Mouse (Mus musculus): ENCODE results near the gene Olfr67. TPM values are rescaled to one million over a fixed set of nuclear protein-coding genes. Genes with fewer than 3 reads are reported as not detected.
"Not testable (repeated sequence)": the region's sequence is repeated elsewhere in the genome, so short reads cannot be mapped to it uniquely, and the experiment has no call there.

The Olfr67 gene
- total RNA-seq, 4 experiments from 2014 or later: not detected

- no peak for DNase-seq (ENCODE audit: low spot score in 2 of 2)
These were observed 20.1 kb downstream of the Olfr67 start, which contains the start of gene Olfr69 for GRCm38 (mm10) chr7:103771494-103771893. Olfr69 (minus strand) TSS chr7:103771594.

DNA sequence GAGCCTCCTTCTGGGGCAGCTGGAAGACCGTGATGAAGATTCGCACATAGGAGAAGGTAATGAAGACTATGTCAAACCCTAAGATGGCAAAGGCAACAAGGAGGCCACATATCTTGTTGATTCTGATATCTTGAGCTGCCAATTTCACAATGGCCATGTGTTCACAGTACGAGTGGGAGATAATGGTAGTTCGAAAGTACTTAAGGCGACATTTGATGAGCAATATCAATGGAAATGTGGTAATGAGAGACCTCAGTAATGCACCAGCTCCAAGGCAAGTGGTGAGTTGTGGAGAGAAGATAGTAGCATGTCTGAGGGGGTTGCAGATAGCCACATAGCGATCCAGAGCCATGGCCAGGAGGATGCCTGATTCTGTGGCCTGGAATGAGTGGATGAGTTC lies 23.9 kb downstream of the Olfr67 start:
- not testable (repeated sequence) for DNase-seq (ENCODE audit: low spot score in 2 of 2)

- DNase-seq (ENCODE audit: low spot score in 2 of 2): not testable (repeated sequence)
These were observed 29.4 kb downstream of the Olfr67 start for GRCm38 (mm10) chr7:103762212-103762611.

DNA sequence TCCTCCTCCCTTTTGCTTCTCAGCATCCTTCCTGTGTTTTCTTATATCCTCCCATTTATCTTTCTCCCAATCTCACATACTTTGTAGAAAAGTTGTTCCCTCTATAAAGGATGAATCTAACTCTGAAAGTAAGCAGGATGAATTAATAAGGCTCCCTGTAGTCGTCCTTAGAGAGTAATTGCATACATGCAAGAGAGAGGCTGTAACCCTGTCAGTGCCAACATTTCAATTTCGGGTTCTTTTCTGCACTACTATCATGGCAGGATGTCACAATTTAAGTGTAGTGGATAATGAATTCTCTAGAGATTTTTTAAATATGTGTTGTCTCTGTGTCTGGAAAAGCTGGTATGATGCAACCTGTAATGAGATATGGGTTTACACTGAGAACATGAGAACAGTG lies 34.4 kb downstream of the Olfr67 start, which contains the start of gene Olfr630:
TSS of gene Olfr630 (minus strand) at position 101 of the 400 bp plus-strand sequence.
- DNase-seq (ENCODE audit: low spot score in 2 of 2): no peak

GRCm38 (mm10) chr7:103744843-103745242 lies 46.8 kb downstream of the Olfr67 start, which contains the start of gene Olfr629:
Olfr629 (minus strand) TSS chr7:103744943.
- DNase-seq (ENCODE audit: low spot score in 2 of 2): no peak

Other genes starting within 250 kb of the Olfr67 start
- not detected for gene Olfr612, start 249.1 kb downstream of the Olfr67 start, total RNA-seq (2022)
- not detected for gene Olfr613, start 243.7 kb downstream of the Olfr67 start, total RNA-seq (2022)
- not detected for gene Olfr615, start 235.7 kb downstream of the Olfr67 start, total RNA-seq (2022)
- not detected for gene Olfr616, start 222.7 kb downstream of the Olfr67 start, total RNA-seq (2022)
- gene Olfr617, start 218.8 kb downstream of the Olfr67 start, total RNA-seq (2022): not detected
- not detected for gene Olfr618, start 201.7 kb downstream of the Olfr67 start, total RNA-seq (2022)
- gene Olfr619, start 191.2 kb downstream of the Olfr67 start, total RNA-seq (2022): not detected
- not detected for gene Olfr620, start 179.3 kb downstream of the Olfr67 start, total RNA-seq (2022)
- gene Olfr622, start 149.1 kb downstream of the Olfr67 start, total RNA-seq (2022): not detected
- gene Olfr623, start 128.1 kb downstream of the Olfr67 start, total RNA-seq (2022): not detected
- under 1 TPM in 1 of 4 experiments, not detected in 3; 0.06 TPM for gene Olfr624, start 120.6 kb downstream of the Olfr67 start, total RNA-seq (2022)
- gene Olfr625-ps1, start 109.1 kb downstream of the Olfr67 start, total RNA-seq (2022): not detected
- not detected for gene Olfr243, start 77.2 kb downstream of the Olfr67 start, total RNA-seq (2022)
- gene Olfr628, start 61.4 kb downstream of the Olfr67 start, total RNA-seq (2022): not detected
- not detected for gene Olfr629, start 46.9 kb downstream of the Olfr67 start, total RNA-seq (2022)
- gene Olfr630, start 34.5 kb downstream of the Olfr67 start, total RNA-seq (2022): not detected
- gene Olfr69, start 20.2 kb downstream of the Olfr67 start, total RNA-seq (2022): not detected
- gene Olfr68, start 12.1 kb downstream of the Olfr67 start, total RNA-seq (2022): not detected
- 10 to 100 TPM; 18.7 to 28.1 (median 21.1) TPM for gene Hbb-bt, start 22.2 kb upstream of the Olfr67 start, total RNA-seq (2022)
- gene Hbb-bs, start 36.3 kb upstream of the Olfr67 start, total RNA-seq (2022): 100 to 1,000 TPM; 155 to 350 (median 222) TPM
- not detected for gene Hbb-bh2, start 48.7 kb upstream of the Olfr67 start, total RNA-seq (2022)
- gene Hbb-bh1, start 51.3 kb upstream of the Olfr67 start, total RNA-seq (2022): not detected
- not detected for gene Hbb-y, start 61.4 kb upstream of the Olfr67 start, total RNA-seq (2022)
- not detected for gene Olfr66, start 94.4 kb upstream of the Olfr67 start, total RNA-seq (2022)
- gene Olfr64, start 102.7 kb upstream of the Olfr67 start, total RNA-seq (2022): not detected
- not detected for gene Olfr65, start 111.7 kb upstream of the Olfr67 start, total RNA-seq (2022)
- not detected for gene Olfr631, start 137.0 kb upstream of the Olfr67 start, total RNA-seq (2022)
- gene Olfr632, start 142.5 kb upstream of the Olfr67 start, total RNA-seq (2022): not detected
- not detected for gene Olfr633, start 152.6 kb upstream of the Olfr67 start, total RNA-seq (2022)
- gene Olfr635, start 179.3 kb upstream of the Olfr67 start, total RNA-seq (2022): under 1 TPM in 3 of 4 experiments, not detected in 1; 0.04 to 0.05 (median 0.04) TPM
- not detected for gene Olfr638, start 206.9 kb upstream of the Olfr67 start, total RNA-seq (2022)
- under 1 TPM in 3 of 4 experiments, not detected in 1; 0.06 to 0.31 (median 0.18) TPM for gene Olfr639, start 225.5 kb upstream of the Olfr67 start, total RNA-seq (2022)
- not detected for gene Olfr640, start 233.8 kb upstream of the Olfr67 start, total RNA-seq (2022)
- gene Olfr641, start 243.6 kb upstream of the Olfr67 start, total RNA-seq (2022): not detected